Mouse (Mus musculus): ENCODE measurements at regions not wholly inside any gene's neighbourhood (a gene's known extent, or its start where the extent isn't known, plus 50 kb on each side); places are given as distances from the start of the nearest gene placed in this dataset.

GRCm38 (mm10) chr6:126340098-126340610 lies 173.4 kb upstream of the Ntf3 start:
- DNase-seq (ENCODE audit: low spot score): no peak
- ATAC-seq (replicated peaks; ENCODE audit: low FRiP score, low read depth): no peak
- Histone ChIP-seq H3K9ac (ENCODE audit: low read depth, low read length) (no peak overlapping the region), H3K36me3 (ENCODE audit: insufficient read depth, low read length) (no peaks in the 10 kb centered on the region), H3K9me3 (replicated peaks; ENCODE audit: low read length) (no peaks in the 10 kb centered on the region), H3K4me2 (ENCODE audit: low read length) (no peak overlapping the region), H3K4me1 (replicated peaks; ENCODE audit: insufficient read depth, low read length) (no peaks in the 10 kb centered on the region), H3K27ac (no peak overlapping the region), H3K4me3 (replicated peaks; ENCODE audit: low read depth, low read length) (no peak overlapping the region), H3K27me3 (ENCODE audit: insufficient read depth, low read length) (no peaks in the 10 kb centered on the region)
- no peak for TF ChIP-seq CTCF (IDR thresholded peaks at IDR 0.05; ENCODE audit: low read depth)
- WGBS: 66% methylated on average over 10 of the region's 10 CpGs

GRCm38 (mm10) chr6:126337711-126338110 lies 171.0 kb upstream of the Ntf3 start:
- H3K9me3 ChIP-seq (replicated peaks; ENCODE audit: low read length): no peaks in the 10 kb centered on the region
- no peak overlapping the region for H3K9ac ChIP-seq (ENCODE audit: low read depth, low read length)
- H3K36me3 ChIP-seq (ENCODE audit: insufficient read depth, low read length): no peaks in the 10 kb centered on the region
- H3K27ac ChIP-seq: no peak overlapping the region
- no peak overlapping the region for H3K4me3 ChIP-seq (replicated peaks; ENCODE audit: low read depth, low read length)
- no peak for TF ChIP-seq CTCF (IDR thresholded peaks at IDR 0.05; ENCODE audit: low read depth)
- H3K4me1 ChIP-seq (replicated peaks; ENCODE audit: insufficient read depth, low read length): no peaks in the 10 kb centered on the region
- no peaks in the 10 kb centered on the region for H3K27me3 ChIP-seq (ENCODE audit: insufficient read depth, low read length)
- DNase-seq (ENCODE audit: low spot score): no peak
- 89% methylated on average over 8 of the region's 8 CpGs for WGBS
- H3K4me2 ChIP-seq (ENCODE audit: low read length): no peak overlapping the region
- no peak for ATAC-seq (replicated peaks; ENCODE audit: low FRiP score, low read depth)

- Histone ChIP-seq H3K4me3 (replicated peaks; ENCODE audit: low read depth, low read length) (no peak overlapping the region), H3K4me1 (replicated peaks; ENCODE audit: insufficient read depth, low read length) (no peaks in the 10 kb centered on the region), H3K27ac (no peak overlapping the region), H3K27me3 (ENCODE audit: insufficient read depth, low read length) (no peaks in the 10 kb centered on the region), H3K9ac (ENCODE audit: low read depth, low read length) (no peak overlapping the region), H3K9me3 (replicated peaks; ENCODE audit: low read length) (no peaks in the 10 kb centered on the region), H3K36me3 (ENCODE audit: insufficient read depth, low read length) (no peaks in the 10 kb centered on the region), H3K4me2 (ENCODE audit: low read length) (no peak overlapping the region)
- no peak for TF ChIP-seq CTCF (IDR thresholded peaks at IDR 0.05; ENCODE audit: low read depth)
- WGBS: 68% methylated on average over 8 of the region's 8 CpGs
- ATAC-seq (replicated peaks; ENCODE audit: low FRiP score, low read depth) (no peak), DNase-seq (ENCODE audit: low spot score) (no peak)
These were observed 167.5 kb upstream of the Ntf3 start for GRCm38 (mm10) chr6:126334258-126334657.

- H3K36me3 ChIP-seq (ENCODE audit: insufficient read depth, low read length): no peaks in the 10 kb centered on the region
- no peaks in the 10 kb centered on the region for H3K27me3 ChIP-seq (ENCODE audit: insufficient read depth, low read length)
- TF ChIP-seq CTCF (IDR thresholded peaks at IDR 0.05; ENCODE audit: low read depth): no peak
- DNase-seq (ENCODE audit: low spot score): no peak
- H3K4me1 ChIP-seq (replicated peaks; ENCODE audit: insufficient read depth, low read length): no peaks in the 10 kb centered on the region
- 68% methylated on average over 2 of the region's 2 CpGs for WGBS
- H3K9ac ChIP-seq (ENCODE audit: low read depth, low read length): no peak overlapping the region
- H3K4me3 ChIP-seq (replicated peaks; ENCODE audit: low read depth, low read length): no peak overlapping the region
- ATAC-seq (replicated peaks; ENCODE audit: low FRiP score, low read depth): no peak
- no peaks in the 10 kb centered on the region for H3K9me3 ChIP-seq (replicated peaks; ENCODE audit: low read length)
- no peak overlapping the region for H3K27ac ChIP-seq
- no peak overlapping the region for H3K4me2 ChIP-seq (ENCODE audit: low read length)
These were observed 160.5 kb upstream of the Ntf3 start for GRCm38 (mm10) chr6:126327187-126327586.

- ATAC-seq (replicated peaks; ENCODE audit: low FRiP score, low read depth): no peak
- no peak for TF ChIP-seq CTCF (IDR thresholded peaks at IDR 0.05; ENCODE audit: low read depth)
- H3K4me1 ChIP-seq (replicated peaks; ENCODE audit: insufficient read depth, low read length): no peaks in the 10 kb centered on the region
- WGBS: 91% methylated on average over 2 of the region's 2 CpGs
- H3K4me3 ChIP-seq (replicated peaks; ENCODE audit: low read depth, low read length): no peak overlapping the region
- no peaks in the 10 kb centered on the region for H3K9me3 ChIP-seq (replicated peaks; ENCODE audit: low read length)
- H3K27ac ChIP-seq: no peak overlapping the region
- no peak overlapping the region for H3K9ac ChIP-seq (ENCODE audit: low read depth, low read length)
- no peaks in the 10 kb centered on the region for H3K27me3 ChIP-seq (ENCODE audit: insufficient read depth, low read length)
- no peak overlapping the region for H3K4me2 ChIP-seq (ENCODE audit: low read length)
- no peak for DNase-seq (ENCODE audit: low spot score)
- no peaks in the 10 kb centered on the region for H3K36me3 ChIP-seq (ENCODE audit: insufficient read depth, low read length)
These were observed 151.8 kb upstream of the Ntf3 start for GRCm38 (mm10) chr6:126318523-126318922.

GRCm38 (mm10) chr6:126310786-126311480 lies 144.2 kb upstream of the Ntf3 start:
- no peak overlapping the region for H3K27ac ChIP-seq
- no peak overlapping the region for H3K4me3 ChIP-seq (replicated peaks; ENCODE audit: low read depth, low read length)
- no peak overlapping the region for H3K9ac ChIP-seq (ENCODE audit: low read depth, low read length)
- peak; percentile 3 for DNase-seq (ENCODE audit: low spot score)
- TF ChIP-seq CTCF (IDR thresholded peaks at IDR 0.05; ENCODE audit: low read depth): no peak
- H3K4me1 ChIP-seq (replicated peaks; ENCODE audit: insufficient read depth, low read length): no peaks in the 10 kb centered on the region
- WGBS: 57% methylated on average over 3 of the region's 3 CpGs
- H3K4me2 ChIP-seq (ENCODE audit: low read length): no peak overlapping the region
- H3K36me3 ChIP-seq (ENCODE audit: insufficient read depth, low read length): no peaks in the 10 kb centered on the region
- no peaks in the 10 kb centered on the region for H3K9me3 ChIP-seq (replicated peaks; ENCODE audit: low read length)
- ATAC-seq (replicated peaks; ENCODE audit: low FRiP score, low read depth): no peak
- no peaks in the 10 kb centered on the region for H3K27me3 ChIP-seq (ENCODE audit: insufficient read depth, low read length)

- TF ChIP-seq CTCF (IDR thresholded peaks at IDR 0.05; ENCODE audit: low read depth): no peak
- DNase-seq (ENCODE audit: low spot score) (no peak), ATAC-seq (replicated peaks; ENCODE audit: low FRiP score, low read depth) (no peak)
- Histone ChIP-seq H3K36me3 (ENCODE audit: insufficient read depth, low read length) (no peaks in the 10 kb centered on the region), H3K4me2 (ENCODE audit: low read length) (no peak overlapping the region), H3K4me3 (replicated peaks; ENCODE audit: low read depth, low read length) (no peak overlapping the region), H3K9me3 (replicated peaks; ENCODE audit: low read length) (no peaks in the 10 kb centered on the region), H3K9ac (ENCODE audit: low read depth, low read length) (no peak overlapping the region), H3K27ac (no peak overlapping the region), H3K4me1 (replicated peaks; ENCODE audit: insufficient read depth, low read length) (no peaks in the 10 kb centered on the region), H3K27me3 (ENCODE audit: insufficient read depth, low read length) (no peaks in the 10 kb centered on the region)
- 68% methylated on average over 3 of the region's 3 CpGs for WGBS
These were observed 136.4 kb upstream of the Ntf3 start for GRCm38 (mm10) chr6:126303086-126303485.
